Mouse (Mus musculus) heart, postnatal 14 days (tissue): ENCODE measurements at regions not wholly inside any gene's neighbourhood (a gene's known extent, or its start where the extent isn't known, plus 50 kb on each side); places are given as distances from the start of the nearest gene placed in this dataset.
"Not testable (repeated sequence)": the region's sequence is repeated elsewhere in the genome, so short reads cannot be mapped to it uniquely, and the experiment has no call there.

ENCODE experiments used
- DNase-seq, 2 experiments: peaks; one replicate each; pipeline ENCODE4 v3.0.0; 2021 to 2022
- intact Hi-C: fragments of 180-260 bp; cut with DNase I; formaldehyde crosslinking; loops from one replicate; pipeline ENCODE4 v1.15.1; 2025

DNA sequence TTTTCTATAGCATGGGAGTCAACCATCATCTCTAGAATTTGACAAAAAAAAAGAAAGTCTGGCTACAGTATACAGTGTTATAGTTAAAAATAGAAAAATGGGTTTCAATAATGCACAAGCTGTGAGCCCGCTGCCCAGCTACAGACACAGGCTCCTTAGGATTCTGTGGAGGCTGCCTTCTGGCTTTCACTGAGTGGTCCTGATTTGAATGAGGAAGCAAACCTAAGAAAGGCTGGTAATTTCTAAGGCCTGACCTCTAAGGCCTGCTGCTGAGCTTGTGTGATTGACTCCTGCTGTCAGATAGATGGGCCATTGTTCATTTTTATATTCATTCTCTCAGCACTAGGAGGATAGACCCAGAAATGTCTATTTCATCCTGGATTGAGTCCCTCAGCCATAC is 67.7 kb downstream of the Alg10b start:
- DNase-seq, result no peak

DNA sequence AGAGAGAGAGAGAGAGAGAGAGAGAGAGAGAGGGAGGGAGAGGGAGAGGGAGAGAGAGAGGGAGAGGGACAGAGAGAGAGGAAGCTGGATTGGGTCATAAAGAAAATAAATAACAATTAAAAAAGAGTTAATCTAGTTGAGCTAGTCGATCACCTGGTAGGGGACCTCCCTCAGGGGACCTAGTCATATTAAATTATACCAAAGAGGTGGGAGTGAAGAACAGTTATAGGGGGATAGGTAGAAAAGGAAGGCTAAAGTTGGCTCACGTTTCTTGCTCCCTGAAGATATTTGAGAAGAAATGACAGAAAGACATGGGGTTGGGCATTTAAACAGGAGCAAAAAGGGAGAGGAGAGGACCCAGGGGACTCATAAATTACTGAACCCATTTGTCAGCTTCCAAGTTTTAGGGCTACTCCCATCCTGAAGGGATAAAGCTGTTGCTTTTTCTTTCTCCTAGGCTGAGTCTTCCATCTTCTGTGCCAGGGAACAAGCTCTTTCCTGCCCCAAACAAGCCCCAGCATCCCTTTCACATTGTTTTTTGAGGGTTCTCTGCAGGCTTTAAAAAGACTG is 70.3 kb downstream of the Alg10b start:
- intact Hi-C loops, result no loop called here
- peak in 1 of 2 experiments; percentile 2 for DNase-seq

More for the DNA sequence above, 67.7 kb downstream of the Alg10b start:
- intact Hi-C loops, result no loop called here

DNA sequence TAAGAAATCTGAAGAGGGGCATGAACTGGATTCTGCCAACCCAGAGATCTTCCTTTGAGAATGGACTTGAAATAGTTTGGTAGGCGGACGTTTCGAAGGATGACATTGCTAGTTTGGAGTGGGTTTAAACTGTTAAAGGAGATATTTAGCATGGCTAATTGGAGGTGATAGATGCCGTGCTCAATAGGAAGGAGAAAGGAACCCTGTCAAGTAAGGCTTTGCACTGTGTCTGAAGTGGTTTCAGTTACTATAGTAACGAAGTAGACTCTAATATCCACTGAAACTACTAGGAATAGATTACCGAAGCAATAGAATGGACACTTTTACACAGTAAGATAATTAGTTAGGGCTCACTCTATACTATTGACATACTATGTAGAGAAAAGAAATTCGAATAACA is 74.5 kb downstream of the Alg10b start:
- intact Hi-C loops, result no loop called here
- no peak for DNase-seq

DNA sequence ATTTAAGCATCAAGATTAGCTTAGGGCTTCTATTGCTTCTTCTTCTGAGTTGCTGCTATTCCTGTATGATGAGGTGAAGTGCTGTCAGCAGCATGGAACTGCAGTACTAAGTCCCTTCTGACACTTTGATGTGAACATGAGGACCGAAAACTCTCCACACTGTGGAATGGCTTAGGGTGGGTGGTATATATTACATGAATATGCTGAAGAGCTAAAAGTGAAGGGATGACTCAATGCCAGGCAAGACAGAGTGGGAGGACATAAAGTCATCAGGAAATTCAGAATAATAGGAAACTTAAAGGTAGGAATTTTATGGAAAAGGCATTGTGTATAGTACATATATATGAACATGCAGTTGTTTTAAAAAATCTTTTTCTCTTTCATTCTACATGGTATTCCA is 79.3 kb downstream of the Alg10b start:
- DNase-seq, result no peak
- intact Hi-C loops, result no loop called here

DNA sequence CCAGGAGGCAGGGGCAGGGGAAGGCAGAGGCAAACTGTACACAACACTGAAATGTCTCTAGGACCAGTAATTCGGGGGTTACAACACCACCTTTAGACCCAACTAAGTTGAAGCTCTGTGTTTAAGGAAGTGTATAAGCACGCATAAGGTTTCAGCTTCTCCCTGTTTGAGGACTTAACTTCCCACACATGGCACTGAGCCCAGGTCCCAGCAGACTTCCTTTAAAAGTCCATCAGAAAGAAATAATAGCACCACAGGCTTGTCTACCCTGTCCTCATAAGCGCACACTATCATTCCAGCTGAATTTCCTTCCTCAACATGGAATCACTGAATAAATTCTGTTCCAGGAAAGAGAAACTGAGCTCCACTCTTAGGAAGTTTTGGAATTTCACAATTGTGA is 80.9 kb downstream of the Alg10b start:
- peak in 1 of 2 experiments; percentile 3 for DNase-seq
- intact Hi-C loops, result no loop called here

DNA sequence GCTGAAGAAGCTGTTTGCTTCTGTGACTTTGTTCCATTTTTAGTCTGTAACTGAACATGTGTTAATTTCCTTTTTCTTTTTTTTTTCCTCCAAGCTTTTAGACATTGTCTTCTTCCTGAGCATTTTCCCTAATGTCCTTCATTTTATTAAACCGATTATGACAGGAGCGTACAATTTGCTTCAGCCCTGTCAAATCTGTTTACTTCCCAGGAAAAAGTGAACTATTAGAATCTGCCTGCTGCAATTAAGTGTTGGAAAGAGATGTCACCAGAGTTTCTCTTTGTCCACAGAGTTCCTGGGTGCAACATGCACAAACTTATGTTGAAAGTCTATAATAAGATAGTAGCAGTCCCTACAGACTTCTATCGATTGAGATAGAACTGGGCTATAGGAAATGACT is 82.8 kb downstream of the Alg10b start:
- DNase-seq, result no peak
- intact Hi-C loops, result no loop called here

DNA sequence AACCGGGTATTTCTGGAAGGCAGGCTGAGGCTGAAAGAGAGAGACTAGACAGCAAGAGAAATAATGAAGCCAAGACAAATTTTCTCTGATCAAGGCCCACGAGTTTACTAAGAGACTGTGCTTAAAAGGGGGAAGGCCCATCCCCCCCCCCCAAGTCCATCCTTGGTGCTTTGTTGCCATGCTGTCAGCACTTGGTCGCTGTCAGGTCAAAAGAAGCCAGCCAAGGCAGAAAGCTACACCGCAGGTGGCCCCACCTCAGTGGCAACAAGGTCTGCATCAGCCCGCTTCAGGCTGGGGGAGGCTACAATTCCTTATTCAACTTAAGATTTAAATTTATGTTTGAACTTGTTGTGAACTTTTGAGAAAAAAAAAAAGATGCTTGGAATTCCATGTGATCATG is 84.3 kb downstream of the Alg10b start:
- intact Hi-C loops, DNase-seq: not testable (repeated sequence)

DNA sequence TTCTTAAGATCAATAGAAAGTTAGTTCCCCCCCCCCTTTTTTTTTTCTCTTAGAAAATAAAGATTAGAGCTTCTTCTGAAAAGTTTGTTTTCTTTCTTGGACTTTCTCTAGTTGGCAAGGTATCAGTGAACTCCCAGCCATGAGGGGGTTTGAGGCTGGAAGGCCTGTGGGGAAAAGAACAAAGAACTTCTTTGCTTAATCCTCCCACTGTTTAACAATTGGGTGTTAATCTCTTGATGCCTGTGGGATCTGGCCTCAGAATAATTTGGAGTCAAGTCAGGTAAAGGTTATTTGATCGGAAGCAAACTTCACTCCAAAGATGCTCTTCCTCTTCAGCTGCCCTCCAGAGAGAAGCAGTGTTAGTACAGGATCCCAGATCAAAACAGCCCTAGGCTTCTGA is 84.8 kb downstream of the Alg10b start:
- no peak for DNase-seq
- intact Hi-C loops, result no loop called here

DNA sequence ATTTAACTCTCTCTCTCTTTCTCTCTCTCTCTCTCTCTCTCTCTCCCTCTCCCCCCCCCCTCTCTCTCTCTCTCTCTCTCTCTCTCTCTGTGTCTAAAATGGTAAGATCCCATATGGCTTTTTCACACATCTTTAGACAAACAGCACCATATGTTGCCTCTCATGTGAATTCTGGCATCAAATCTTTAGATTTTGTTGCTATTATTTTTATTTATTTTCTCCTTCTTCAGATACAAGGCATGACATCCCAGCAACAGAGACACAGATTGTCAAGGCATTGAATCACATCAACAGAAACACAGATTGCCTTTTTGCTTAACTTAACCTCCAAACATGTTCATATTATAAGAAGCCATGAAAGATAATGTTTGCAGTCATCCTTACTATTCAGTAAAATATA is 85.6 kb downstream of the Alg10b start:
- intact Hi-C loops, result no loop called here
- no peak for DNase-seq

DNA sequence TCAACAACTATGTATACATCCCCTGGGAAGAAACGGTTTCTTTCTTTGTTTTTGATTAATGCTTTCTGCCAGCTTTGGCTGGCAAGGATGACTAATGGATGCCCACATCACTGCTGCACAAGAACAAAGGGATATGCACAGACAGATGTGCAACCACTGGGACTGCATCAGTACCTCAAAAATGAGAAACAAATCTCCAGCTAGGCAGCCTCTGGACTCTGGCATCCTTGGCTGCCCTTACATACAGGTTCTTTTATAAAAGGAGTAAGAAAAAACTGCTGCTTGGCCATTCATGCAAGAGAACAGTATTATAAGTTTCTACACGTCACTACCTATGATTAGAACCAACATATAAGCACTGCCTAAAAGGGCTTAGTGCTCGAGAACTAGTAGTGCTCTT is 97.7 kb downstream of the Alg10b start:
- intact Hi-C loops, result no loop called here
- no peak for DNase-seq

DNA sequence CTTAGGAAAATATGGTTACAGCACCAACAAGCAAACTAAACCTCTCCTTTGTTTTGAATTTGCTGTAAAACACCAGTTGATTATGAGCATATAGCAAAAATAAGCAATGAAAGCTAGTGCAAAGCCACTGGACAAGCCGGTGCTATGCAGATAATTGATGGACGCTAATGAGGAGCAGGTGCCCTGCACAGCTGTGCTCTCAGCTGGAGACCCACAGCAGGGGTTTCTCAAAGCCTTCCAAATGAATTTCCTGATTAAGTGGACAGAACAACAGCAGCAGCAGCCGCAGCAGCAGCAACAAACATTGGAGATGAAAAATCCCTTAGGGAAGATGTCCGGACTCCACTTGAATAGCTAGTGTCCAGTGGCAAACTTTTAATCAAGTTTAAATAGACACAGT is 109.2 kb downstream of the Alg10b start:
- peak; percentile 2 to 9 for DNase-seq
- intact Hi-C loops, result no loop called here

DNA sequence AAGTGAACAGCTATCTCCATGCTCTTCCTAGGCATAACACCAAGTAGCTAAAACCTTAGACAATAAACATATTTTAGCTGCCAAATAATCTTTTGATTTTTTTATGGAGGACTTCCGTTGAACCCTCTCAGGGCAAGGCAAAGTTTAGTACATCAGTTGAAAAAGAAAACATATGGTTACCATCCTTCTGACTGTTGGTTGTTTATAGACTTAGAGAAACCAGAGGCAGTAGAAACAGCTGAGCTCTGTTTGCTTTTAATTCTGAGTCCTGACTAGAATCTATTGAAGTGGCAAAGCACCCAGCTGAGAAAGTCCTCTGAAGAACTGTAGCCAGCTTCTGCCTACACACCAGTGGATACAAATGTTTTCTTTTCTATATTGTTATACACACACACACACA is 109.7 kb downstream of the Alg10b start:
- intact Hi-C loops, result no loop called here
- no peak for DNase-seq

DNA sequence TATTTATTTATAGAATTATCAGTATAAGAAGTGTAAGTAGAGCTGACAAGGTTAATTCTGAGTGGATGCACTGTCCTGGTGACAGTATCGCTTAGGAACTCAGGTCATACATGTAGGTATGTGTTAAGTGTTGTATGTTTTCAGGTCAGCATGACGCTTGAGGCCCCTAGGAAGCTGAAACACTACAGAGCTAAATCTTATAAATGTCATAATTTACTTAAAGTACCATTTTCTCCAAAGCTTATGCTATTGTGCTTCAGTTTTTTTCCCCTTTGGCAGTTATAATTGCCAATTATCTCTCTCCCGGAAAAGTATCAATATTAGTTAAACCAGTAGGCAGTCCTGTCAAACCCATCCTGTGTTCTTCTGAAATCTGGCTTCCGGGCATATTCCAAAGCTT is 110.3 kb downstream of the Alg10b start:
- DNase-seq, result no peak
- intact Hi-C loops, result no loop called here

DNA sequence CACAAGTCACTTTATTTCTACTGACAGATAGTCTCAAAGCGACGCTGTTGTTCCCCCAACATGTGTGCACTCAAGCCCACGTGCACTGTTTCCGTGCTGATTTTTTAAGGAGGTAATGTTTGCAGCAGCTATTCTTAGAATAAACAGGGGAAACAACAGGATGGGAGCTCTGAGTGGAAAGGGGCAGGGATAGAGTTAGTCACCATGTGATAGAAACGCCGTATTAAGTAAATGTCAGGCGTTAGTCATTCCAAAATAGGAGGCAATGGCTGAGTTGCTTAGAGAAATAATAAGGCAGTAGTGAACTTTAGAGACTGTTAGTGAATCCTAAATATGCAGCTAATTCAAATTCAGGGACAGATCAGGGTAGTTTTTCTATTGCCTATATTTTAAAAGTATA is 111.4 kb downstream of the Alg10b start:
- no peak for DNase-seq
- intact Hi-C loops, result no loop called here

DNA sequence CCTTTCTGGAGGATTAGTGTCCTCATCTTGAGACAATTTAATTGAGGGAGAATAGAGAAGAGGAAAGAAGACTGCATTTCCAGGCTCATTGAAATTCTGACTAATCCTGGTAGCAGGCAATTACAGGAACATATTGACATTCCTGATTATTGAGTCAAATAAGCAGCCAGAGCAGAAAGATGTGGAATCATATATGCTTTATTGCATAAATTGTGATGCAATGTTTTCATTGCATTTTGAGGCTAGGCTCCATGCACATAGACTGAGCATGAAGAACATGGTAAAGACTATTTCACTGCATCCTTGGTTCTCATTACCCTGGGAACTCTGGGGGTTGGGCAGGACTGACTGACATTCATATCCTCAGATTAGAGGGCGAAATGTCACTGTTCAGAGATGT is 116.0 kb downstream of the Alg10b start:
- no peak for DNase-seq
- intact Hi-C loops, result no loop called here

DNA sequence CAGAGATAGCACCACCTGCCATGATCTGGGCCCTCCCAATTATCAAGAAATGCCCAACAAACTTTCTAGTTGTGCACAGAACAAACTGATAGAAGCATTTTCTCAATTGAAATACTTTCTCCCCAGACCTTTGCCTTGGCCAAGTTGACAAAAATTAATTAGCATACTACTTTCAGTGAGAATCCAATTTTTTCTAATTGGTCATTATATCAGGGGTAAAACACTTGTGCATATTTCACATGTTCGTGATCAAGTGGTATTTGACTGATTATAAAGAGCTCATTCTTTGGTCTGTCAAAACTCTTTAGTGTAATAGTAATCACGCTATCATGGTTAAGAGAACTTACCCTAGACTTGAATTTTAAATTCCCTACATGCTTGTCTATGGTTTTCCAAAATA is 117.2 kb downstream of the Alg10b start:
- intact Hi-C loops, result no loop called here
- no peak for DNase-seq

DNA sequence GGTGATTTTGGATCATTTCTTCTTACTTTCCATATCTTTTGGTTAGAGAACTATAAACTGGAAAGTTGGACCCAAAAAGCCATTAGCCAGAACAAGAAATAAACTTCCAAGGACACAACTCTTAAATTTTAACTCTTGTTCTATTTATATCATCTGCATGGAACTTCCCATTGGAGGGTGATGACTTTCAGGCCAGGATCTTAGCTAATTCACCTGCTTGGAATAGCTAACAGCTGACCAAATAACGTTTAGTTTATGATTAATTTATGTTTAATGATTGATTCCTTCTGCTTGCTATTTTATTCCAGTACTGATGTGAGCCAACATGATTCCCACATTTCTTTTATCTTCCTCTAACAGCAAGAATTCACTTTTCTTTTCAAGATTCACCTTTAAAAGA is 119.7 kb downstream of the Alg10b start:
- intact Hi-C loops, result no loop called here
- no peak for DNase-seq

DNA sequence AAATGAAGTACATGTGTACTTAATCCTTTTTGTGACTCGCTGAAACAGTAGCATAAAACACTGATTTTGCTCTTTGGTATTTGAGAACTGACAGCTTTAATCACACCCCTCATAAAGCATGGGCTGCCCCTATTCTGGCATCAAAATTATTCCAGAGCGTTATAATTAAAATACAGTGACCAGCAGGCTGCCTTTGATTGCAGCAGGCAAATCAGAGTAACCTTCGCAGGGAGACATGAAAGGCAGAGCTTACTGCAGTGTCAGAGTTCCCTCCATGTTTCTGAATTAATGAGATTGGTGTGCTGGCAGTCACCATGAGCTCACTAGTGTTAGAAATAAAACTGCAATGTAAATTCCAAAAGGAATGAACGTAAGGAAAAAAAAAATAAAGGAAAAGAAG is 120.8 kb downstream of the Alg10b start:
- intact Hi-C loops, result no loop called here
- DNase-seq, result no peak

DNA sequence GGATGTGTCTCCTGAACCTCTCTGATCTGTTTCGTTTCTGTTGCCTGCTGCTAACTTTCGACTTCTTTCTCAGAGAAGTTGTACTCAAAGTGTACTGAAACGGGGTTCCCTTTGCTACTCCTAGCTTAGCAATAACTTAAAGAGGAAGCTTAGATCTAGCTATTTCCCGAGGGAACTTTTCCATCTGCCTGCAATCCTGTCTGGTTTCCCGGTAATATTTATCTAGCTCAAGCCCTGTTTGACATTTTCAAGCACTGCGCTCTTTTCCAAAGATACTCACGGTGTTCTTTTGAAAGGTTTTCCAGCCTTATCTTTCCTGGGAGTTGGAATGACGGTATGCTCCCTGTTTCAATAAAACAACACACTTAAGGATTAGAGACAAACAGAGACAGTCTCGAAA is 122.1 kb downstream of the Alg10b start:
- intact Hi-C loops, result no loop called here
- DNase-seq, result no peak

DNA sequence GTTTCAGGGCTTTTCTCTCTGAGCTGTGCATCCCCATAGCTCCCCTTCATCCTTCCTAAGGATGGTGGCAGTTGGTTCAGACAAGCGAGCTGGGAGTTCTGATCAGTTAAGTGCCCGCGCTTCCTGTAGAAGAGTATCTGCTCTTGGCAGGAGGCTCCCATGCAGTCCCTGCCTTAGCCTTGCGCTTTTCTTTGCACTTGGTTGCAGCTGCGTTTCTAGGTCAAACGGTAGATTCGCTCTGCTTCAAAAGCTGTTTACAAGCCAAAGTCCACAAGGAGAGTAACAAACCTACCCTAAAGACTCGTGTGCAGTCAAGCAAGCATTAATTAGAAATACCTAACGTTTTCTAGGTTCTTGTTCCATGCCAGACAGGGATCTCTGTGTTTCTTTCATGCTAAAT is 122.6 kb downstream of the Alg10b start:
- DNase-seq, result no peak
- intact Hi-C loops, result no loop called here

DNA sequence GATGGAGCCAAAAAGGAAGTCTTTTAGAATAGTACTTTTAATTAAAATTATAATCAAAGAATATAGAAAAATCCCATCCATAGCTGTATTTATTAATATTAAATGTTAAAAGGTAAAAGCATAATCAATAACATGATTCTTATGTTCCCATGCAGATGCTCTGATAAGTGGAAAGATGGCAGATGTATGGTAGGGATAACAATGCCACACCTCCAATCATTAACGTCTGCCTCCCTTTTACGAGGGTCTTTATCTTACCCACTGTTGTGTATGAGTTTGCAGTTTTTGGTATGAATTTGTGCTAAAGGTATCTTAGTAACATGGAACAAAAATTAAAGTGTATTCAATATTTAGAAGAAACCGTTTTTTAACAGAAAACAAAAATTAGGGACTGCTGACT is 127.8 kb downstream of the Alg10b start:
- intact Hi-C loops, result no loop called here
- no peak for DNase-seq

DNA sequence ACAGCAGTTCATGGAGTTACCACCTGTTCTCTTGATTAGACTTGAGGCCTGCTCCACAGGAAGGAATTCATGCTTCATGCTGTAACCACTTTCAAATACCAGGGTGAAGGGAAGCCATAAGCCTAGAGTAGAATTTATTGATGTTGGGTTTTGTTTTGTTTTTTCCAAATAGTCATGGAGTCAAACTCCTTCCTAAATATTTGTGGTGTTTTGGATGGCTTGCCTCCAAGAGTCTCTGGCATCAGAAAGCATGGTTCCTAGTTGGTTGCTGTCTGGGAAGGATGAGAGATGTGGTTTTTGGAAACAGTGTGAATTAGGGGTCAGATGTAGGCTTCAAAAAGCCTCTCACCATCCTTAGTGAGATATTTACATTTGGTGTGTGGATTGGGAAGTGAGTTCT is 141.5 kb downstream of the Alg10b start:
- no peak for DNase-seq
- intact Hi-C loops, result no loop called here

DNA sequence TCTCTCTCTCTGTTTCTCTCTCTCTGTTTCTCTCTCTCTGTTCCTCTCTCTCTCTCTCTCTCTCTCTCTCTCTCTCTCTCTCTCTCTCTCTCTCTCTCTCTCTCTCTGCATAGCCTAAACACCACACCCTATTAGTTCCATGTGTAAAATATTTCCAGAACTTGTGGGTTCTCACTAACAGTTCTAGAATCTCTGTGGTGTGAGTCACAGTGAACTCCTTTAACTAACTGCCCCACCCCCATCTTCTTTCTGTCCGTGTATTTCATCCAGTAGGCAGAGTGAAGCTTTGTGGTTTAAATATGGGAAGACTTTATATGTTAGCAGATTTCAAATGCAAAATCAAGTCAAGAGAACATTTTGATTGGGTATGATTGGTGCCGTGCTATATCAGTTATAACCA is 153.8 kb downstream of the Alg10b start:
- intact Hi-C loops, result no loop called here
- no peak for DNase-seq

DNA sequence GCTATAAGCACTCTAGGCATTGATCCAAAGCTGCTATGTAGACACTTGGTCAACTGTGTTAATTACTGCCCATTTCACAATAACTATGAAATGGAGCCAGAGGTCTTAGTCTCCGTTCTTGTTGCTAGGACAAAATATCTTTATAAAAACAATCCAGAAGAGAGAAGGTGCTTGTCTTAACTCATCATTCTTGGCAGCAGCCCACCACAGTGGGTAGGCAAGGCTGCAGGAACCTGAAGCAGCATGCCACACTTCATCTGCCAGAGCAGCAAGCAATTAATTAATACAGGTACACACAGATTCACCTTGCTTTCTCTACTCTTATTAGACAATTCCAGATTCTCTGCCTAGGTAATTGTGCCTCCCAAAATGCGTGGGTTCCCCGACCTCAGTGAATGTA is 172.8 kb downstream of the Alg10b start:
- intact Hi-C loops, result no loop called here
- no peak for DNase-seq
